Mouse (Mus musculus) G1E (cell line): ENCODE measurements around the gene Srebf1.

Source experiments
- CTCF ChIP-seq: IDR thresholded peaks from 2 replicates; pipeline ENCODE4 v1.5.1; 2012; ENCODE audit warnings: low read depth, low read length, inconsistent platforms, mixed read lengths
- GATA1 ChIP-seq: IDR thresholded peaks from 2 replicates; pipeline ENCODE4 v1.6.1; 2012; ENCODE audit warnings: borderline replicate concordance, low read length, inconsistent platforms, mixed read lengths
- GATA2 ChIP-seq: IDR thresholded peaks from 2 replicates; pipeline ENCODE4 v1.6.1; 2012; ENCODE audit warnings: low read depth, low read length, inconsistent platforms, borderline replicate concordance
- POLR2AphosphoS5 ChIP-seq: IDR thresholded peaks from 2 replicates; pipeline ENCODE4 v1.6.1; 2012; ENCODE audit warnings: low read depth, low read length, inconsistent platforms; ENCODE audit not compliant: insufficient replicate concordance
- TAL1 ChIP-seq: conservative IDR thresholded peaks from 2 replicates; pipeline ENCODE4 v1.6.1; 2012; ENCODE audit warnings: low read depth, low read length, inconsistent platforms, mixed read lengths

GRCm38 (mm10) chr11:60255639-60256038, 33.3 kb upstream of the Srebf1 start:
- TF ChIP-seq POLR2AphosphoS5 (no peak), CTCF (no peak), TAL1 (no peak), GATA1 (no peak), GATA2 (no peak)
